In the genomic region with DNA sequence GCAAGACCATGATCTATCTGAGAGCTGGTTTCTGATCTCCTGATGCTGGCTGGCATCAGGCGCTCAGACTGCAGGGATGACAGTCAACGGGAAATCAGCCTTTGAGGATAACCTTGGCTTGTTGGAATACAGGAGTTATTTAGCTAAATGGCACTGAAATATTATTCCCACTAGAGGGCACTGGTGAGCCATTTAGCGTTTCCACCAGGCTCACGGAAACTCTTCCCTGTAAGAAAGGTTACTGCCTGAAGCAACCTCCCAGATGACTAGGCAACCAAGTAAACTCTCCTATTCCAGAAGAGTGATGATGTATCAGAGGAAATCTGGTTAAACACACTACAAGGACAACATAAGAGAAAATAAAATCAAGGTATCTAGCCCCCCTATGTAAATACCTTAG, we compare ENCODE assay signal across 9 mouse cellular contexts. TPM values are rescaled to one million over a fixed set of nuclear protein-coding genes. Genes with fewer than 3 reads are reported as not detected.
A peak's percentile ranks its signal among the peaks of the same experiment; 100 is the strongest.
DNase-seq lines count a peak whose midpoint lies in the region; ATAC-seq lines count a peak whose summit lies in the region.
"Had no signal": no experiment of that assay in that cellular context is flagged by ENCODE, and none has a peak within 500 bp of the region (broad histone marks: within the 10 kb centered on the region; RNA-seq: fewer than 3 reads in every experiment).

No protein-coding gene starts in this region.

- peak; percentile 62 for DNase-seq in midbrain, embryonic 10.5 days (ENCODE audit: low spot score)
- DNase-seq in adrenal gland, adult 2 months, result peak; percentile 88
- DNase-seq in embryo, embryonic 11.5 days (ENCODE audit: low read depth, low spot score), result peak; percentile 75
- DNase-seq in heart, postnatal 36 days, result peak; percentile 60 to 78
- DNase-seq in layer of hippocampus, postnatal 36 days, result peak; percentile 48 to 62
- DNase-seq in mesoderm, embryonic 11.5 days (ENCODE audit: low read depth, low spot score), result peak; percentile 92
- peak; percentile 89 for DNase-seq in splenic B cell, adult 2 months (ENCODE audit: low read depth, low spot score)

- no peak overlapping the region for H3K4me2 ChIP-seq in midbrain, embryonic 15.5 days

- intact Hi-C loops in heart, postnatal 36 days (cut with DNase I), result loop anchor here (1.0 to 5.0 kb wide), 5 partner anchors 32 to 302 kb away; no protein-coding TSS in a partner anchor

- H3K9ac ChIP-seq in midbrain, embryonic 15.5 days, result no peak overlapping the region

- H3K4me3 ChIP-seq in midbrain, embryonic 10.5 days, result no peak overlapping the region
- no peak overlapping the region for H3K4me3 ChIP-seq in midbrain, embryonic 15.5 days
- H3K4me3 ChIP-seq: erythroblast, embryonic 14.5 days had no signal

- peaks cover 15% of the 10 kb centered on the region for H3K4me1 ChIP-seq in midbrain, embryonic 10.5 days
- peaks cover 12% of the 10 kb centered on the region for H3K4me1 ChIP-seq in midbrain, embryonic 15.5 days

- 9% methylated on average over 4 of the region's 4 CpGs for WGBS in midbrain, embryonic 10.5 days
- WGBS in midbrain, embryonic 15.5 days, result 2% methylated on average over 4 of the region's 4 CpGs

- no peak overlapping the region for H3K27ac ChIP-seq in midbrain, embryonic 10.5 days (replicated peaks)
- H3K27ac ChIP-seq in midbrain, embryonic 15.5 days, result no peak overlapping the region

- no peaks in the 10 kb centered on the region for H3K27me3 ChIP-seq in midbrain, embryonic 10.5 days (ENCODE audit: low read depth, poor library complexity, severe bottlenecking)
- no peaks in the 10 kb centered on the region for H3K27me3 ChIP-seq in midbrain, embryonic 15.5 days (replicated peaks)
- no peaks in the 10 kb centered on the region for H3K27me3 ChIP-seq in splenic B cell, adult 2 months (ENCODE audit: control insufficient read depth, insufficient read depth, low read length, poor library complexity, severe bottlenecking)

- no peak for ATAC-seq in midbrain, embryonic 15.5 days (replicated peaks)

- no peaks in the 10 kb centered on the region for H3K36me3 ChIP-seq in midbrain, embryonic 10.5 days
- no peaks in the 10 kb centered on the region for H3K36me3 ChIP-seq in midbrain, embryonic 15.5 days (replicated peaks)
- no peaks in the 10 kb centered on the region for H3K36me3 ChIP-seq in splenic B cell, adult 2 months (ENCODE audit: control insufficient read depth, insufficient read depth, low read length, poor library complexity, severe bottlenecking)

- H3K9me3 ChIP-seq in midbrain, embryonic 10.5 days (replicated peaks), result no peaks in the 10 kb centered on the region
- no peaks in the 10 kb centered on the region for H3K9me3 ChIP-seq in midbrain, embryonic 15.5 days

RNA-seq across cellular contexts. Expression of a gene that starts 25.8 kb away (rescaled TPM):
- 307 and 309 TPM in 2 replicates for polyA plus RNA-seq in midbrain, embryonic 10.5 days (2016; fragmentation: Nextera tagmentation; extraction: Ambion mirVana)
- polyA plus RNA-seq in midbrain, embryonic 15.5 days (2015; fragmentation: Nextera tagmentation; extraction: Ambion mirVana), result 220 and 223 TPM in 2 replicates
- total RNA-seq in adrenal gland, adult 2 months (2021), result 100 to 1,000 TPM; 378 to 409 TPM
- polyA plus RNA-seq in adrenal gland, adult 2 months (2012; rRNA removed), result 41.0 and 48.2 TPM in 2 replicates
- total RNA-seq in heart, postnatal 36 days (2021), result 100 to 1,000 TPM; 203 to 210 TPM
- 100 to 1,000 TPM; 139 to 141 TPM for total RNA-seq in layer of hippocampus, postnatal 36 days (2021)

RNA-seq across cellular contexts. Expression of a gene that starts 43.1 kb away (rescaled TPM):
- polyA plus RNA-seq in midbrain, embryonic 10.5 days (2016; fragmentation: Nextera tagmentation; extraction: Ambion mirVana), result 152 and 162 TPM in 2 replicates
- 137 and 138 TPM in 2 replicates for polyA plus RNA-seq in midbrain, embryonic 15.5 days (2015; fragmentation: Nextera tagmentation; extraction: Ambion mirVana)
- 10 to 100 TPM; 65.0 to 66.3 TPM for total RNA-seq in adrenal gland, adult 2 months (2021)
- 114 and 124 TPM in 2 replicates for polyA plus RNA-seq in adrenal gland, adult 2 months (2012; rRNA removed)
- 10 to 100 TPM; 35.4 to 44.2 TPM for total RNA-seq in heart, postnatal 36 days (2021)
- total RNA-seq in layer of hippocampus, postnatal 36 days (2021), result 10 to 100 TPM; 88.4 to 90.0 TPM
